Mouse (Mus musculus) stomach, postnatal 0 days (tissue): ENCODE results near the gene Aasdh. TPM values are rescaled to one million over a fixed set of nuclear protein-coding genes. Genes with fewer than 3 reads are reported as not detected.

Experiments used
- ATAC-seq: fragments of 200-750 bp; cut with Nextera tagmentation; 2 replicates; pipeline ENCODE4 v1.8.0; 2017; ENCODE audit not compliant: low FRiP score, low TSS enrichment
- DNase-seq: peaks from one replicate; pipeline ENCODE4 v3.0.0-alpha.2; 2016; ENCODE audit warnings: low spot score
- H3K27ac ChIP-seq: fragments of 300-500 bp; sonication (generic); replicated peaks from 2 replicates; pipeline ENCODE4 v1.5.1; 2014; ENCODE audit warnings: mild to moderate bottlenecking, control low read depth
- H3K27me3 ChIP-seq: fragments of 300-500 bp; sonication (generic); 2 replicates; pipeline ENCODE4 v1.6.1; 2014; ENCODE audit warnings: low read length; ENCODE audit not compliant: control insufficient read depth, insufficient read depth
- H3K36me3 ChIP-seq: fragments of 300-500 bp; sonication (generic); 2 replicates; pipeline ENCODE4 v1.6.1; 2014; ENCODE audit warnings: low read length, mixed read lengths; ENCODE audit not compliant: control insufficient read depth, insufficient read depth
- H3K4me1 ChIP-seq: fragments of 300-500 bp; sonication (generic); replicated peaks from 2 replicates; pipeline ENCODE4 v1.6.1; 2014; ENCODE audit warnings: antibody characterized with exemption; ENCODE audit not compliant: control insufficient read depth, insufficient read depth
- H3K4me2 ChIP-seq: fragments of 300-500 bp; sonication (generic); replicated peaks from 2 replicates; pipeline ENCODE4 v1.6.1; 2014; ENCODE audit warnings: low read depth, mild to moderate bottlenecking, control low read depth, moderate library complexity
- H3K4me3 ChIP-seq: fragments of 300-500 bp; sonication (generic); 2 replicates; pipeline ENCODE4 v1.5.1; 2014; ENCODE audit warnings: low read depth, low read length, control low read depth
- H3K9ac ChIP-seq: fragments of 300-500 bp; sonication (generic); 2 replicates; pipeline ENCODE4 v1.6.1; 2014; ENCODE audit warnings: mild to moderate bottlenecking, low read length, control low read depth, mixed read lengths
- H3K9me3 ChIP-seq: fragments of 300-500 bp; sonication (generic); 2 replicates; pipeline ENCODE4 v1.6.1; 2016; ENCODE audit warnings: low read length; ENCODE audit not compliant: control insufficient read depth
- CTCF ChIP-seq: IDR thresholded peaks from 2 replicates; pipeline ENCODE4 v1.5.1; 2016; ENCODE audit warnings: antibody characterized with exemption, low read depth, mild to moderate bottlenecking, moderate library complexity
- EP300 ChIP-seq: optimal IDR thresholded peaks from 2 replicates; pipeline ENCODE3; 2016; ENCODE audit warnings: antibody characterized with exemption
- WGBS: fragments of 180-500 bp; shearing (Covaris S2); extraction: QIAGEN DNeasy Blood & Tissue Kit; methylation state at CpG from one replicate; pipeline ENCODE4 v1.1.7; 2014; 5-methylcytosine and 5-hydroxymethylcytosine counted together
- polyA plus RNA-seq: library from polyadenylated mRNA; unstranded; fragments of >200 nt; fragmentation: Nextera tagmentation; extraction: Ambion mirVana; gene quantifications from 2 replicates; pipeline ENCODE4 v1.2.1, GENCODE M21; 2015

Gene Aasdh
- polyA plus RNA-seq, 1 experiment from 2014 or later = 7.4 TPM

DNA sequence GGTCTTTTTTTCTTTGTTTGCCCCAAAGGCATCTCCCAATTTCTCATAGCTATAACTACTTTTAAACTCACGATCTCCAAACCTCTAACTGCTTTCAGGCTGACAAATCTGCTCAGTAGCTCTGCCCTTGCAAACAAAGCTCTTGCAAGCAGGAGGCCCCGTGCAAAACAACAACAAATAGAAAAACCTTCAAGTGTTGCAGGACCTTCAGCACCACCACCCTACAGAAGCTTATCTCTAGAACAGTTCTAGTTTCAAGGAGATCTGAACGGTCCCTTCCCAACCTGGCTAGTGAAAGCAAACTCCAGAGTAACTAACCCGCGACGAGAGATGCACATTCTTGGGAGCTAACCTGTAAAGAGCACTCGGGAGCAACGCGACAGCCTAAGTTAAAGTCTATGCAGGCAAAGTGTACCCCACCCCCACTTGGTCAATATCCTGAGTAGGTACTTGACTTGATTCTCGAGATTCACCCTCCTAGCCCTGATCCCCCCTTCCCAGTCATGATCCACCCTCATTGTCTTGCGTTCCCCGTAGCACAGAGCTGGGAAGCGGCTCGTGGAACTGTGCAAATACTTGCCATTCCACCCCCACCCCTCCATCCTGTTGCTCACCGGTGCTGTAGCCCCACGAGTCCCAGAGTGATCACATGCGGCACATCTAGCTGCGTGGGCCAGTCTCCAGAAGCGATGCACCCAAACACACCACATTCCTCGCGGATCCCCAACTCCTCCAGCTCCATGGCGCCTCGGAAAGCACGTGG is 45.2 kb upstream of the Aasdh start:
- Histone ChIP-seq H3K36me3 (no peaks in the 10 kb centered on the region), H3K4me2 (peak overlapping the region; percentile 91), H3K27ac (peak overlapping the region; percentile 79), H3K9ac (peak overlapping the region; percentile 70), H3K27me3 (no peaks in the 10 kb centered on the region), H3K4me3 (peak overlapping the region; percentile 70), H3K4me1 (peaks cover 4% of the 10 kb centered on the region; the same call in 1 of the 2 replicates), H3K9me3 (no peaks in the 10 kb centered on the region)
- ATAC-seq = no peak
- peak; percentile 30 for DNase-seq
- WGBS = under 1% methylated on average over 24 of the region's 24 CpGs
- TF ChIP-seq EP300 = no peak
- no peak for TF ChIP-seq CTCF

DNA sequence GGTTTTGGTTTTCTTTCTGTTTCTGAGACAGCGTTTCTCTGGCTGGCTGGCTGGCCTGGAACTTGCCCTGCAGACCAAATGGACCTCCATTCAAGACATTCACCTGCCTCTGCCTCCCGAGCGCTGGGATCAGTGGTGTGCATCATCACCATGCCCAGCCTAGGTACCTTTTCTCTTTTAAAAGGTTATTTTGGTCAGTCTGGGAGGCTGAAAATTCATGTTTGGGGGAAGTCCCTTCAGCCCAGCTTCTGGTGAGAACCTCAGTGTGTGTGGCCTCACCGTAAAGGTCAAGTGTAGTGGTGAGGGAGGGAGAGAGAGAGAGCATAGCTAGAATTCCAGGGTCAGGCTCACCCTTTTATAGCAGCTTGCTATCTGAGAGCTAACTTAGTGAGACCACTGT is 42.4 kb upstream of the Aasdh start:
- no peak for ATAC-seq
- H3K27me3 ChIP-seq = no peaks in the 10 kb centered on the region
- peaks cover 4% of the 10 kb centered on the region; the same call in 1 of the 2 replicates for H3K4me1 ChIP-seq
- H3K27ac ChIP-seq = no peak overlapping the region
- no peak overlapping the region for H3K4me3 ChIP-seq
- WGBS = 82% methylated on average over 4 of the region's 4 CpGs
- no peak for TF ChIP-seq EP300
- TF ChIP-seq CTCF = no peak
- H3K9ac ChIP-seq = no peak overlapping the region
- no peak for DNase-seq
- no peak overlapping the region for H3K4me2 ChIP-seq
- no peaks in the 10 kb centered on the region for H3K36me3 ChIP-seq
- H3K9me3 ChIP-seq = no peaks in the 10 kb centered on the region

DNA sequence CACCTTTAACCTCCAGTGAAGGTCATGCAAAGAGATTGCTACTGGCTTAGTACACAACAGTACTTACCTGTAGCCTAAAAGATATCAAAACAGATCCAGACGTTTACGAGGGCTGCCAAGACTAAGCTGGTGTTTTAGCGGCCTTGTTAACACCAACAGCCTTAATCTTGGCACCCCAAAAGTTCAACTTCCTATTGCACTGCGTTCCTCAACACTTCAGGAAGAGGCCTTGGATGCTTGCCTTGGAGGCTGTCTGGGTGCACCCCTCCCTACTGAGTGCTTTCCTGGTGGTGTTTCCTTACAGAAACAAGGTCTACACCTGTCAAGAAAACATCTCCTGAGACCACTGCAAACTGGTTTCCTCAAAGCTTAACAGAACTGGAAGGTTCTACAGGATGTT is 41.8 kb upstream of the Aasdh start:
- Histone ChIP-seq H3K9me3 (no peaks in the 10 kb centered on the region), H3K9ac (no peak overlapping the region), H3K27me3 (no peaks in the 10 kb centered on the region), H3K4me2 (no peak overlapping the region), H3K36me3 (no peaks in the 10 kb centered on the region), H3K27ac (no peak overlapping the region), H3K4me3 (no peak overlapping the region), H3K4me1 (no peaks in the 10 kb centered on the region)
- DNase-seq (no peak), ATAC-seq (no peak)
- 72% methylated on average over 4 of the region's 4 CpGs for WGBS
- TF ChIP-seq CTCF (no peak), EP300 (no peak)

DNA sequence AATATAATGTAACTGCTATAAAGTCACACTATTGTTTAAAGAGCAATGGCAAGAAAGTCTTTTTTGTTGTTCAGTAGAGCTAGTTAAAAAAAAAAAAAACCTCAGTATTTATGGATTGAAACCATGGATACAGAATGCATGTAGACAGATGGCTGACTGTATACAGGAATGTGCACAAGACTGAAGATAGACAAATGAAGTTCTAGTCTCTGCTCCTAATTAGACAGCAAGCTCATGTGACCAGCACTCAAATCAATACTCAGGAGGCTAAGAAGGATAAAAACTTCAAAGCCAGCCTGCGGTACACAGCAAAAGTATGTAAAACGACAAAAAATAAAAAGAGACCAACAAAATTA is 40.3 kb upstream of the Aasdh start:
- H3K4me3 ChIP-seq = no peak overlapping the region
- ATAC-seq = no peak
- no peaks in the 10 kb centered on the region for H3K9me3 ChIP-seq
- no peak overlapping the region for H3K27ac ChIP-seq
- 84% methylated on average over 2 of the region's 2 CpGs for WGBS
- no peaks in the 10 kb centered on the region for H3K36me3 ChIP-seq
- no peaks in the 10 kb centered on the region for H3K27me3 ChIP-seq
- no peak for DNase-seq
- no peaks in the 10 kb centered on the region for H3K4me1 ChIP-seq
- no peak overlapping the region for H3K9ac ChIP-seq
- TF ChIP-seq CTCF = no peak
- no peak for TF ChIP-seq EP300
- no peak overlapping the region for H3K4me2 ChIP-seq

DNA sequence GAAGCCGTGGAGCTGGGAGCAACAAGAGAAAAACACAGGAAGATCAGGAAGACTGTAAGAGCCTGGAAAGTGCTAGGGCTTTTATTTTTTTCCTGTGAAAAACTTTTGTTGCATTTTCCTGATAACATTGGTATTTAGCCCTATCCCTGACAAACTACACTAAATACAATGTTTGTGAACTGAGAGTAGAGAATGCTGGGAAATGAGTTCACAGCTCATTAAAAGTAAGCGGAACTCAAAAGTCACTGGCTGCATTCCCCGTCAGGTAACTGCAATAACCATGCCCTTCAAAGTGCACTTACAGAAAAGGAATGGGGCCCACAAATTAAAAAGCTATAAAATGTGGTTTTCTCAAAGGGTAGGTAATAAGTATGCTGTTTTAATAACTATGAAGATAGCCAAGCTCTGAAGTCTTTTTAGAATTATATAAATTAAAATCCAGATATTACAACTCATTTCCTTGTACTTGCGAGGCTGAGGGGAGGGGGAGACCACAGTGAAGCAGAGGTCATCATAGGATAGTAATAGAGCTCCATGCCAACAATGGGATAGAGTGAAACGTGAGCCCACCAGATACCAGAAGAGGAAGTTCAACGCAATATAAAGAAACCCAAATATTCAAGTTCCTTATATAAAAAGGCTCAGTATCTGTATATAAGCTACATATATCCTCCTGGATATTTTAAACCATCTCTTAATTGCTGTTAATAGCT is 39.8 kb upstream of the Aasdh start:
- no peak overlapping the region for H3K9ac ChIP-seq
- H3K9me3 ChIP-seq = no peaks in the 10 kb centered on the region
- no peak for ATAC-seq
- TF ChIP-seq CTCF (no peak), EP300 (no peak)
- H3K4me3 ChIP-seq = no peak overlapping the region
- no peaks in the 10 kb centered on the region for H3K27me3 ChIP-seq
- no peak overlapping the region for H3K4me2 ChIP-seq
- no peaks in the 10 kb centered on the region for H3K36me3 ChIP-seq
- 69% methylated on average over 6 of the region's 6 CpGs for WGBS
- no peaks in the 10 kb centered on the region for H3K4me1 ChIP-seq
- no peak for DNase-seq
- H3K27ac ChIP-seq = no peak overlapping the region

DNA sequence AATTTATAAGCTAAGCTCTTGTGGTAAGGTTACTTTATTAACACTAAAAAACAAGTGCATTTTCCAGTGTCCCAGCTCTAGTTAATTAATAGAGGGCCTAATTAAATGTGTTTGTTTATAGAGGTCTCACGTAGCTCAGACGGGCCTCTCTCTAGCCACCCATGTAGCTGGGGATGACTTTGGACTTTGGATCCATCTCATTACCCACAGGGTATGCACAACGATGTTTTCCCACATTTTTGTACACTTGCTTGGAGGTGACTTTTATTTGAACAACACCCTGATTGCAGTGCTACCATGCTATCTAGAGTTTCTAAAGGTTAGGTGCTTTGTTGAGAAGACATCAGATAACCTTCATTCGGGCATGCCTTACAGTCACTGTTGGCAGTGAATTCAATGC is 37.2 kb upstream of the Aasdh start:
- ATAC-seq = peak; percentile 73
- WGBS = 57% methylated on average over 4 of the region's 4 CpGs
- TF ChIP-seq CTCF (no peak), EP300 (no peak)
- no peaks in the 10 kb centered on the region for H3K4me1 ChIP-seq
- no peaks in the 10 kb centered on the region for H3K9me3 ChIP-seq
- no peak overlapping the region for H3K4me3 ChIP-seq
- DNase-seq = no peak
- H3K27me3 ChIP-seq = no peaks in the 10 kb centered on the region
- H3K27ac ChIP-seq = no peak overlapping the region
- no peak overlapping the region for H3K9ac ChIP-seq
- H3K4me2 ChIP-seq = no peak overlapping the region
- H3K36me3 ChIP-seq = no peaks in the 10 kb centered on the region
